Mouse (Mus musculus) myocyte (in vitro differentiated cells): ENCODE data around the gene Gstp1.

ENCODE experiments used
- MYOD1 ChIP-seq, 3 experiments: IDR thresholded peaks; one replicate each; pipeline ENCODE4 v1.6.1; 2011; ENCODE audit warnings: control low read depth in 2 of 3, low read depth in 2 of 3, mild to moderate bottlenecking in 2 of 3, moderate library complexity in 1 of 3; ENCODE audit not compliant: insufficient read length in 2 of 3, control insufficient read depth in 1 of 3
- POLR2A ChIP-seq: IDR thresholded peaks from one replicate; pipeline ENCODE4 v1.6.1; 2011; ENCODE audit warnings: low read depth, mild to moderate bottlenecking, control low read depth, moderate library complexity; ENCODE audit not compliant: insufficient read length
- POLR2AphosphoS2 ChIP-seq: IDR thresholded peaks from one replicate; pipeline ENCODE4 v1.6.1; 2011; ENCODE audit warnings: low read depth, control low read depth; ENCODE audit not compliant: insufficient read length
- TCF12 ChIP-seq: IDR thresholded peaks from one replicate; pipeline ENCODE4 v1.6.1; 2011; ENCODE audit warnings: mild to moderate bottlenecking, control low read depth; ENCODE audit not compliant: poor library complexity, insufficient read depth, severe bottlenecking
- USF1 ChIP-seq: IDR thresholded peaks from one replicate; pipeline ENCODE4 v1.6.1; 2011; ENCODE audit warnings: low read depth, mild to moderate bottlenecking, control low read depth, moderate library complexity

GRCm38 (mm10) chr19:4075531-4075930 is 37.7 kb upstream of the Gstp1 start:
- TF ChIP-seq POLR2AphosphoS2 (no peak), POLR2A (no peak), USF1 (no peak), TCF12 (no peak), MYOD1 (IDR thresholded peaks at IDR 0.05; ENCODE audit: control insufficient read depth in 1 of 3, insufficient read length in 2 of 3, low read depth in 2 of 3) (no peak)
